Mouse (Mus musculus) lung, postnatal 0 days (tissue): ENCODE measurements around the gene Myef2. TPM values are rescaled to one million over a fixed set of nuclear protein-coding genes. Genes with fewer than 3 reads are reported as not detected.

ENCODE experiments used
- ATAC-seq: fragments of 200-750 bp; cut with Nextera tagmentation; 2 replicates; pipeline ENCODE4 v1.8.0; 2017; ENCODE audit warnings: moderate library complexity
- DNase-seq: peaks from one replicate; pipeline ENCODE4 v3.0.0-alpha.2; 2016; ENCODE audit warnings: low spot score
- H3K27ac ChIP-seq: fragments of 300-500 bp; sonication (generic); 2 replicates; pipeline ENCODE4 v1.5.1; 2014; ENCODE audit warnings: antibody characterized with exemption, mild to moderate bottlenecking, low read length, mixed read lengths
- H3K27me3 ChIP-seq: fragments of 300-500 bp; sonication (generic); replicated peaks from 2 replicates; pipeline ENCODE4 v1.6.1; 2014; ENCODE audit warnings: low read length, mixed read lengths; ENCODE audit not compliant: insufficient read depth
- H3K36me3 ChIP-seq: fragments of 300-500 bp; sonication (generic); 2 replicates; pipeline ENCODE4 v1.6.1; 2014; ENCODE audit warnings: low read length, mixed read lengths; ENCODE audit not compliant: insufficient read depth
- H3K4me1 ChIP-seq: fragments of 300-500 bp; sonication (generic); 2 replicates; pipeline ENCODE4 v1.6.1; 2014; ENCODE audit warnings: antibody characterized with exemption, low read depth, low read length, mixed read lengths; ENCODE audit not compliant: insufficient read depth
- H3K4me2 ChIP-seq: fragments of 300-500 bp; sonication (generic); replicated peaks from 2 replicates; pipeline ENCODE4 v1.6.1; 2014; ENCODE audit warnings: low read depth, mild to moderate bottlenecking, low read length, moderate library complexity, mixed read lengths
- H3K4me3 ChIP-seq: fragments of 300-500 bp; sonication (generic); 2 replicates; pipeline ENCODE4 v1.5.1; 2014; ENCODE audit warnings: low read depth, low read length
- H3K9ac ChIP-seq: fragments of 300-500 bp; sonication (generic); replicated peaks from 2 replicates; pipeline ENCODE4 v1.6.1; 2014; ENCODE audit warnings: low read depth, mild to moderate bottlenecking
- H3K9me3 ChIP-seq: fragments of 300-500 bp; sonication (generic); 2 replicates; pipeline ENCODE4 v1.6.1; 2016; ENCODE audit warnings: low read length, mixed read lengths
- CTCF ChIP-seq: IDR thresholded peaks from 2 replicates; pipeline ENCODE4 v1.5.1; 2016; ENCODE audit warnings: antibody characterized with exemption, mild to moderate bottlenecking
- EP300 ChIP-seq: IDR thresholded peaks from 2 replicates; pipeline ENCODE4 v1.6.1; 2016; ENCODE audit warnings: antibody characterized with exemption, mild to moderate bottlenecking, control low read depth
- WGBS: fragments of 180-500 bp; shearing (Covaris S2); extraction: QIAGEN DNeasy Blood & Tissue Kit; methylation state at CpG from one replicate; pipeline ENCODE4 v1.1.7; 2014; 5-methylcytosine and 5-hydroxymethylcytosine counted together
- polyA plus RNA-seq: library from polyadenylated mRNA; unstranded; fragments of >200 nt; fragmentation: Nextera tagmentation; extraction: Ambion mirVana; gene quantifications from 2 replicates; pipeline ENCODE4 v1.2.1, GENCODE M21; 2015

Myef2 gene
- polyA plus RNA-seq, 1 experiment from 2014 or later = 35.9 TPM

- H3K9ac ChIP-seq = no peak overlapping the region
- no peaks in the 10 kb centered on the region for H3K36me3 ChIP-seq
- WGBS = 72% methylated on average over 3 of the region's 3 CpGs
- H3K4me2 ChIP-seq = no peak overlapping the region
- DNase-seq = no peak
- H3K27me3 ChIP-seq = no peaks in the 10 kb centered on the region
- no peaks in the 10 kb centered on the region for H3K4me1 ChIP-seq
- ATAC-seq = no peak
- TF ChIP-seq CTCF (no peak), EP300 (no peak)
- H3K4me3 ChIP-seq = no peak overlapping the region
- H3K27ac ChIP-seq = no peak overlapping the region
- no peaks in the 10 kb centered on the region for H3K9me3 ChIP-seq
Observed at GRCm38 (mm10) chr2:125073056-125073780, 50.2 kb downstream of the Myef2 start.

GRCm38 (mm10) chr2:125068696-125069095, 54.8 kb downstream of the Myef2 start:
- no peak for ATAC-seq
- Histone ChIP-seq H3K27me3 (no peaks in the 10 kb centered on the region), H3K4me1 (no peaks in the 10 kb centered on the region), H3K9me3 (no peaks in the 10 kb centered on the region), H3K9ac (no peak overlapping the region), H3K27ac (no peak overlapping the region), H3K4me3 (no peak overlapping the region), H3K4me2 (no peak overlapping the region), H3K36me3 (no peaks in the 10 kb centered on the region)
- no peak for DNase-seq
- TF ChIP-seq EP300 = no peak
- TF ChIP-seq CTCF = no peak
- WGBS = 84% methylated on average over 12 of the region's 12 CpGs

- no peak for DNase-seq
- peak; percentile 35 for ATAC-seq
- H3K9ac ChIP-seq = no peak within 1 kb of the TSS
Observed at GRCm38 (mm10) chr2:125067894-125068293, 55.6 kb downstream of the Myef2 start, which contains the start of gene Slc24a5. Gene Slc24a5 (plus strand): TSS chr2:125068124.

GRCm38 (mm10) chr2:125067373-125067772, 56.1 kb downstream of the Myef2 start:
- H3K27me3 ChIP-seq = no peaks in the 10 kb centered on the region
- DNase-seq = no peak

More at GRCm38 (mm10) chr2:125067894-125068293, 55.6 kb downstream of the Myef2 start, which contains the start of gene Slc24a5:
- Histone ChIP-seq H3K4me1 (no peaks in the 10 kb centered on the region), H3K36me3 (no peaks in the 10 kb centered on the region), H3K9me3 (no peaks in the 10 kb centered on the region), H3K27ac (no peak within 1 kb of the TSS), H3K4me2 (no peak within 1 kb of the TSS), H3K4me3 (no peak within 1 kb of the TSS), H3K27me3 (no peaks in the 10 kb centered on the region)
- WGBS = 48% methylated on average over 10 of the region's 10 CpGs
- TF ChIP-seq CTCF = no peak
- TF ChIP-seq EP300 = no peak

DNA sequence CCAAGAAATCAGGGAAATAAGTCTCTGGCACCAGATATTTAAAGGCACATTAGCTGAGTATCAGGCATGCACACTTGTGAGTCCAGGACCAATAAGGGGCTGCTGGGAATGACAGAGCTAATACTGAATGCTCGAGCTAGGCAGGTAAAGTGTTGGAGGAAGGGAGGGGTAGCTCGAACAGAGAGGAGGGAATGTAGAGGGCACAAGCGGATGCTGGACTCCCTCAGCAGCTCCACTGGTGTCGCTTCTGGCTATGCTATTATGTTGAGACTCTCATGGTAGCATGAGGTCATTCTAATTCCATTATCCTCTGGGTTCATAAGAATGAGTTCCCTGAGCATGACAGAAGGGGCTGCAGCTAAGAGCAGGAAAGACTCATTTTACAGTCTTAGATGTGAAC, 60.5 kb downstream of the Myef2 start:
- H3K9ac ChIP-seq = no peak overlapping the region
- H3K4me2 ChIP-seq = no peak overlapping the region
- TF ChIP-seq CTCF = no peak
- TF ChIP-seq EP300 = no peak
- no peaks in the 10 kb centered on the region for H3K9me3 ChIP-seq
- H3K4me3 ChIP-seq = no peak overlapping the region
- no peaks in the 10 kb centered on the region for H3K4me1 ChIP-seq
- H3K36me3 ChIP-seq = no peaks in the 10 kb centered on the region
- no peak overlapping the region for H3K27ac ChIP-seq
- WGBS = 57% methylated on average over 4 of the region's 4 CpGs
- H3K27me3 ChIP-seq = no peaks in the 10 kb centered on the region
- ATAC-seq (no peak), DNase-seq (no peak)

More at GRCm38 (mm10) chr2:125067373-125067772, 56.1 kb downstream of the Myef2 start:
- no peak overlapping the region for H3K9ac ChIP-seq
- H3K9me3 ChIP-seq = no peaks in the 10 kb centered on the region
- H3K4me2 ChIP-seq = no peak overlapping the region
- TF ChIP-seq EP300 = no peak
- TF ChIP-seq CTCF = no peak
- H3K36me3 ChIP-seq = no peaks in the 10 kb centered on the region
- ATAC-seq = no peak
- no peak overlapping the region for H3K4me3 ChIP-seq
- no peak overlapping the region for H3K27ac ChIP-seq
- no peaks in the 10 kb centered on the region for H3K4me1 ChIP-seq
- WGBS = 83% methylated on average over 7 of the region's 7 CpGs

DNA sequence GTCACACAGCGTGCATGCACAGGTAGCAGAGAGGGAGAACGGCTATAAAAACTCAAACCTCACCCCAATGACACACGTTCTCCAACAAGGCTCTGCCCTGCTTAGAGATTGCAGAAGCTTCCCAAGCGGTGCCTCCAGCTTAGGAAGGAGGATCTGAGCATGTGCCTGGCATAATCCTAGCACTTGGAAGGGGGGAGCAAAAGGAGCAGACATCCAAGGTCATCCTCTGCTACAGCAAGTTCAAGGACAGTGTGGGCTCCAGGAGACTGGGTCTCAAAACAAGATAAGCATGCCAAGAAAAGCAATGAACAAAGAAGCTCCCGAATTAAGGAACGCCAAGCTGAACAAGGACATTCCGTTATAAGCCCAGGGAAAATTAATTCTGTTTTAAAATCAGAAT, 62.0 kb downstream of the Myef2 start:
- 87% methylated on average over 7 of the region's 7 CpGs for WGBS
- Histone ChIP-seq H3K4me3 (no peak overlapping the region), H3K9ac (no peak overlapping the region), H3K9me3 (no peaks in the 10 kb centered on the region), H3K36me3 (no peaks in the 10 kb centered on the region), H3K27ac (no peak overlapping the region), H3K4me2 (no peak overlapping the region), H3K27me3 (no peaks in the 10 kb centered on the region), H3K4me1 (no peaks in the 10 kb centered on the region)
- ATAC-seq = no peak
- TF ChIP-seq EP300 = no peak
- no peak for TF ChIP-seq CTCF
- no peak for DNase-seq
